Mouse (Mus musculus) gastrocnemius, postnatal 14 days (tissue): ENCODE measurements around the gene Sergef. TPM values are rescaled to one million over a fixed set of nuclear protein-coding genes. Genes with fewer than 3 reads are reported as not detected.
A peak's percentile ranks its signal among the peaks of the same experiment; 100 is the strongest.

Source experiments
- DNase-seq: peaks from one replicate; pipeline ENCODE4 v3.0.0; 2021; ENCODE audit warnings: mixed read lengths
- intact Hi-C: fragments of 180-260 bp; cut with DNase I; formaldehyde crosslinking; loops from one replicate; pipeline ENCODE4 v1.15.1; 2025; ENCODE audit warnings: low total_unique reads
- total RNA-seq, 2 experiments: library from RNA; stranded (reverse); gene quantifications; 2 replicates each; pipeline ENCODE4 v1.2.3; 2021

The Sergef gene
- total RNA-seq, 2 experiments from 2014 or later = 3.6 to 4.7 TPM

GRCm38 (mm10) chr7:46397732-46398333, 241.8 kb downstream of the Sergef start:
- DNase-seq = no peak

GRCm38 (mm10) chr7:46396928-46397731, 242.5 kb downstream of the Sergef start:
- intact Hi-C loops = no loop called here
- DNase-seq = no peak

More at GRCm38 (mm10) chr7:46397732-46398333, 241.8 kb downstream of the Sergef start:
- intact Hi-C loops = no loop called here

DNA sequence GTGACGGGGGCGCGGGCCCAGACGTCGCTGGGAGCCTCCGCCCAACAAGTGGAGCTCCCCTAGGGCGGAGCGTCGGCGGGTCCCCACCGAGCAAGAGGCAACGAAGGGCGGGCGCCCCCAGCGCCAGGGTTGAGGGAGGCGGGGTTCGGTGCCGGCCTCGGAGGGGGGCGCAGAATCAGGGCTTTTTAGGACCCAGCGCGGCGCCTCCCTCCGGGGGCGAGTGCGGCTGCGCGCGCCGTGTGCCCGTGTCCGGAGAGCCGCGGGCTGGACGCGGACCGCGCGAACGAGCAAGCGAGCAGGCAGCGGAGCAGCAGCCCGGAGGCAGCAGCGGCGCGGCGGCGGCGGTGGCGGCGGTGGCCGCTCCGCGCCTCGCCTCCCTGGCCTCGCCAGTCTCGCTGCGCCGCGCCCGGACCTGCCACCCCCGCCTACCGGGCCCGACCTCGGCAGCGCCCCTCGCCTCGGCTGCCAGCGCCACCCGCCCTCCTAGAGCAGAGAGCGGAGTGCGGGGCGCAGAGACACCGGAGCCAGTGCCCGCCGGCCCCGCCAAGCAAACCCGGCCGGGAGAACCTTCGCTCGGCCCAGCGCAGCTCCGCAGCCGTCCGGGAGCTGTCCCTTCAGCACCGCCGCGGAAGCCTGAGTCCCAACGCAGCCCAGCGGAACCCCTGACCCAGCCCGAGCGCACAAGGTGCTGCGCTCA, 243.2 kb downstream of the Sergef start, which contains the start of gene Kcnc1:
TSS of gene Kcnc1 (plus strand) at position 267 of the 697 bp plus-strand sequence.
- peak; percentile 82 for DNase-seq
- intact Hi-C loops = no loop called here

DNA sequence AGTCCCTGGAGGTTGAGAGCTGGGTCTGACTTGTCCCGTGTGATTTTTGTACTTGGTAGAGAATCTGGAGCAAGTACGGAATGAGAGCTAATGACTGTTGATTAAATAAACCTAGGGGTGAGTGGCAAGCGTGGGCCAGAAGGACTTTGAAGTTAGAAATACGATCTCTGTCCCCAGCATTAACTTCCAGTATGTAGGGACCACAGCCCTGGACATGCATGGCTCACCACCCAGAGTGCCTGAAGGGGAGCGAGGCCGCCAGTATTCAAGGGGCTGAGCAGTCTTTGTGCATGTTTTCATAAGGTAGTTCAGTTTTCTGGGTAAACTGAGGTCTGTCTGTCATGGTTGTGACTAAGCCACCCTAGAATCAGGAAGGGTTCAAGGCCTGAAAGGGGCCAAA, 244.0 kb downstream of the Sergef start:
- no peak for DNase-seq
- intact Hi-C loops = no loop called here

GRCm38 (mm10) chr7:46394933-46395332, 244.7 kb downstream of the Sergef start:
- DNase-seq = no peak
- intact Hi-C loops = loop anchor here (5.0 kb wide), 1 partner anchor 212 kb away; no protein-coding TSS in a partner anchor

DNA sequence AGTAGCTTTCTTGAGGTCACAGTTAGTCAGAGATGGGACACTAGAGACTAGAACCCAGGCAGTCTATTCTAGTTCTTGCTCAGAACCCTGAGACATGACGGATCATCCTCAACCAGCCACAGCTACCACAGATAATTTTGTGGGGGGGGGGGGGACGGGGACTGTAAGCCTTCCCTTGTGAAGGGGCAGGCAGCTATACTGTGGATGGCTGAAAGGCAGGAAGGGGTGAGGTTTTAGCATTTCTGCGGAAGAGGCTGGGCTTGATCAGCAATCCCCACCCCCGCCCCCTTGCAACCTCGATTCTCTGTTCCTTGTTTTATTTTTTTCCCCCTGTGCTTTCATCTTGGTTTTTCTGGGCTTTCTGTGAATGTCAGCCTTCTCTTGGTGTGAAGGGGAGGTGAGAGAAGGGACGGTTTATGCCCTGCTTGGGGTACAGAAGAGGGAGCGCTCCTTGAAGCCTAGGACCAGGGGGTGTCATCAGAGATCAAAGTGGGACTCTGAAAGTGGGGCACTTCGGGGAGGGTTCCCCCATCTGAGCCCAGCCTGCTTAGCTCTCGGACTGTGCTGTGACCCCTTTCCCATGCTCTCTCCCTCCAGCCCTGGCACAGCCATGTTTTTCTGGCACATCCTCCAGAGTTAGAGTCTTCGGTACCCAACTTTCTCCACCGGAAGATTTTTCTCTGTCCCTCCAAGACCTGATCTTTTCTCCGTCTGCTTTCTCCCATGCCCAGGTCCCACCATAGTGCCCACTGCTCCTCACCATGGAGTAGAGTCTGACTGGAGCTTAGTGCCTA, 245.7 kb downstream of the Sergef start:
- no peak for DNase-seq
- intact Hi-C loops = loop anchor here (2.0 to 5.0 kb wide), 2 partner anchors 175 to 213 kb away; no protein-coding TSS in a partner anchor

Other genes with a start within 250 kb of the Sergef start
- 10 to 100 TPM; 34.8 to 35.1 TPM for gene Kcnc1, start 243.3 kb downstream of the Sergef start, total RNA-seq
- 1 to 10 TPM in 1 of 2 experiments, under 1 TPM in 1; 0.47 to 1.4 TPM for gene Tph1, start 32.7 kb upstream of the Sergef start, total RNA-seq
- 1 to 10 TPM; 4.1 to 4.9 TPM for gene Saal1, start 70.9 kb upstream of the Sergef start, total RNA-seq
- gene Saa3, start 75.9 kb upstream of the Sergef start, total RNA-seq = not detected
- gene Saa4, start 92.8 kb upstream of the Sergef start, total RNA-seq = not detected
- under 1 TPM in 1 of 2 experiments, not detected in 1; 0.40 TPM for gene Saa1, start 103.2 kb upstream of the Sergef start, total RNA-seq
- under 1 TPM in 1 of 2 experiments, not detected in 1; 0.35 TPM for gene Saa2, start 112.0 kb upstream of the Sergef start, total RNA-seq
- gene Hps5, start 156.3 kb upstream of the Sergef start, total RNA-seq = 10 to 100 TPM; 10.5 to 11.9 TPM
- 10 to 100 TPM; 14.5 to 16.8 TPM for gene Gtf2h1, start 156.3 kb upstream of the Sergef start, total RNA-seq
- 1,000 to 10,000 TPM; 2,600 to 2,686 TPM for gene Ldha, start 201.7 kb upstream of the Sergef start, total RNA-seq
- not detected for gene Ldhc, start 221.4 kb upstream of the Sergef start, total RNA-seq